Mouse (Mus musculus) activated CD4-positive, CD25-positive, alpha-beta regulatory T cell, adult 4 months (primary cell): ENCODE data around the gene Lyz1. TPM values are rescaled to one million over a fixed set of nuclear protein-coding genes. Genes with fewer than 3 reads are reported as not detected.
"Not testable (repeated sequence)": the region's sequence is repeated elsewhere in the genome, so short reads cannot be mapped to it uniquely, and the experiment has no call there.

Experiments
- ATAC-seq: one replicate; pipeline ENCODE4 v1.8.0; 2017
- polyA plus RNA-seq, 2 experiments: library from polyadenylated mRNA; unstranded; fragments of 100-300 nt; shearing (Covaris generic); gene quantifications; one replicate each; pipeline ENCODE4 v1.2.1; 2017

Gene Lyz1
- 1 to 10 TPM in 1 of 2 experiments, under 1 TPM in 1; 0.46 to 1.8 TPM for polyA plus RNA-seq

DNA sequence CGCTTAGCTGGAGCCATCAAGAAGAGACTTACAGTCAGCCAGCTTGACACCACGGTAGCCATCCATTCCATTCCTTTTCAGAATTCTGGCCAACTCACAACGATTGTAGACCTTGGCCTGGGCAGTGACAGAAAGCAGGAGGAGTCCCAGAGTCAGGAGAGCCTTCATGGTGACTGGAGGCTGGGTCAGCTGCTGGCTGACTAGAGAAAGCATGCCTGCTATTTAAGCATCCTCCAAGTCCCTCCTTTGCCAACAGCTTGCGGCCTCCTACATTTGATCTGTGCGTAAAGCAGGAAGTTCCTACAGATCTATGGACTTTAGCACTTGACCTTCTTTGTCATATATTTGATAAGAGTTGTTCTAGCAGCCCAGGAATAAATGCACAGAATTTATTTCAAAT, at the start of gene Lyz1:
Gene Lyz1 (minus strand): TSS at position 198 of the 400 bp plus-strand sequence.
- ATAC-seq, result no peak

DNA sequence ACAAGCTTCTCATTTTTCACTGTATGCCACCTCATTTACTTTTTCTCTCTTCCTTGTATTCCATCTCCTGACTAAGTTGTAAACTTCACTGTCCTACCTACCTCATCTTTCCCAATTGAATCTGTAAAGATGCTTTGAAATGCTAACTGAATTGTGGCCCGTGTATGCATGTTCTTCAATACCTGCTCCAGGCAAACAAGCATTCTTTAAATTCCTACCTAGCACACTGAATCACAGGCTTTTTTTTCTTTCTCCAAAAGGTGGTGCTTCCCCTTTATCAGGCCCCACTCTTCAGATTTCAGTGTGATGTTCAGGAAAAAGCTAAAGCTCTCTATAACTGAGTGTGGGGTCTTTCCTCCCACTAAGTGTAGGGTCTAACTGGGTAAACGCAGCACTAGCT, 49.7 kb upstream of the Lyz1 start:
- no peak for ATAC-seq

DNA sequence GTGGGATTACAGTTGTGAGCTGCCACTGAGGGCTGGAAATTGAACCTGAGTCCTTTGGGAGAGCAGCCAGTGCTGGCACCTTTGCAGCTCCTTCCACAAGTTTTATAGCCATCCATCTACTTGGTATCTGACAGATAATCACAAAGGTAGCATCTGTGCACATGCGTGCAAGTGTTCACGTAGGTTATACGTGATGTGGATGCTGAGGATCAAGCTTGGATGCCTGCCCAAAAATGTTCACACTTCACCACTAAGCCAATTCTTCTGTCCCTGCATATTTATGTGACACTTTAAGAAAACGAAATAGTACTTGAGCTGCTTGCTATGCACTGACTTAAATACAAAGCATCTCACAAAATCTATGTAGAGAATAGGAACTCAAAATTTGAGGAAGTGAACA, 48.4 kb upstream of the Lyz1 start:
- no peak for ATAC-seq

DNA sequence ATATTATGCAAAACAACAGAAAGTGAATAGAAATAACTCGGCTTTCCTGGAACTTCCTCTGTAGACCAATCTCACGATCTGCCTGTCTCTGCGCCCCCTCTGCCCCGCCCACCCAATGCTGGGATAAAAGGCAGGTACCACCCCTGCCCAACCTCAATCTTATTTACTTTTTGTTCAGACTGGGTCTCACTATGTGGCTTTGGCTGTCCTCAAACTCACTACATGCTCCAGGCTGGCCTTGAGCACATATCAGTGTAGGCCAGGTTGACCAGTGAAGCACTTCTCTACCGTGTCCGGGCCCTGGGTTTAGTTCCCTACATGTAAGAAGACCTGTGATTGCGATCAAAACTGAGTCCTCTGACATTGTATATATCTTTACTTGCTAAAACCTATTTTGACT, 46.6 kb upstream of the Lyz1 start:
- no peak for ATAC-seq

DNA sequence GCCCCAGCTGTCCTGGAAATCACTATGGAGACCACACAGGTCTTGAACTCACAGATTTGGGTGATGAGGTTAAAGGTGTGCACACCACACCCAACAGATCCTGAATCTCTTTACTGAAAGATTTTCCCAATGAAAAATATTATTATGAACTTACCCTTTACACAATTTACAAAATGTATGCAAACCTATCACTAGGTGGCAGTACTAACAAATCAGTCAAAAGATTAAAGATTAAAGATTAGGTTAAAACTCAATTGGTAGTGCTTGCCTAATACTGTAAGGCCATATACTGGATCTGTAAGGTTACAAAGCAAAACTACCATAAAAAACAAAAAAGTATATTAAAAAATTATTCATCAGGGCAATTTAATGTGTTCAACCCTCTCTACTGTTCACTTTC, 45.3 kb upstream of the Lyz1 start:
- no peak for ATAC-seq

DNA sequence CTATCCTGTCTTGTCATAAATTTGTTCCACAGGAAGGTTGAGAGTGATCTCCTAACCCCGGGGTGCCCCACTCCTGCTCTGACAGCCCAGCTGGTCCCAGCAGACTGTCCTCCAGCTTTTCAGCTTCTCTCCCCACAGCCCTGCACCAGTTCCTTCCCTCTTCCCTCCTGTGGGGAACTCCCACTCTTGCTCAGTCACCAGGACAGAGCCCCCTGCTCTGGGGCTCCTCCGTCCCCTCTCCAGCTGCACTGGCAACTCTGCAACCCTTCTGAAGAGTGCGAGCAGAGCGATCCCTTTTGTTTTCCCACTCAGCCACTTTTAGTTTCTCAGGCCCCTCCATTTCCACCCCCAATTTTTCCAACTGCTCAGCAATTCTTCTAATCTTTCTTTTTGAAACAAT, 43.0 kb upstream of the Lyz1 start:
- ATAC-seq, result no peak

DNA sequence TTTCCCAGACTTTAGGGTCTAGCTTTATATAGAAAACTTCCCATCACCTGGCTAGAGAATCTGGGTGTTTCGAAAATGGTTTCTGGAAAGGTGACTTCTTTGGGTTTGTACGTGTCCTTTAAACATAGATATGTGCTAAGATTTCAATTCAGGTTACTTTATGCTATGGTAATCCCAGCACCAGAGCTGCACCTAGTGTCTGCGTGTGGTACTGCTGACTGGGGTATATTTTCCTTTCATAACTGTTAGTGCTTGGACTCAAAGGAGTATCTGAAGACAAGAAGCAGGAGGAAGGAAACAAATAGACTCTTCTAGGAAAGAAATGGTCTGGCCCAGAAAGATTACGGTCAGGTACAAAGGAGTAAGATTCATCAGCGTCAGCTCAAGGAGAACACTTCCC, 37.9 kb upstream of the Lyz1 start:
- no peak for ATAC-seq

DNA sequence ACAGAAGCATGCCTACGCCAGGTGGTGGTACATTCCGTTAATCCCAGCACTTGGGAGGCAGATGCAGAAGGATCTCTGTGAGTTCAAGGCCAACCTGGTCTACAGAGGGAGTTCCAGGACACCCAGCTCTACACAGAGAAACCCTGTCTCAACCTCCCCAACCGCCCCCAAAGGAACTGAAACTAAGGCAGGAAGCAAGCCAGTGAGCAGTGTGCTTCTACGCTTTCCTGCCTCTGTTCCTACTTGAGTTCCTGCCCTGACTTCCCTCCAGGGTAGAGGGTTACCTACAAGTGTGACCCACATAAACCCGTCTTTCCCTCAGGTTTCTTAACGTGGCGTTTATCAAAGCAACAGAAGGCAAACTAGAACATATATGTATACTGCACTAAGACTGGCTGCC, 31.1 kb upstream of the Lyz1 start:
- no peak for ATAC-seq

DNA sequence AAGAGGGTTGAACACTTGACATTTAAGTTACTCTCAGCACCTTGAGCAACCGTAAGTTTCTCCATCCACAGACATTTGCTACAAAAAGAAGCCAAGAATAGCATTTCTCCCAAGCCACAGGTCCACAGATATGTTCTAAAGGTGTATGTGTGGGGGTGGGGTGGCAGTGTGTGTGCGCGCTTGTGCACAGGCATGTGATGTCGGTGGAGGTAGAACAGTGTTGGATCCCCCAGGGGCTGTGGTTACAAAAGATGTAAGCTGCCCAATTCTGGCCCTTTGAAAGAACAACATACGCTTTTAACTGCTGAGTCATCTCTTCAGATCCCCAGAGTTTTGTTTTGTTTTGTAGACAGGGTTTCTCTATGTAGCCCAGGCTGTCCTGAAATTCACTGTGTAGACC, 30.0 kb upstream of the Lyz1 start:
- ATAC-seq, result no peak

DNA sequence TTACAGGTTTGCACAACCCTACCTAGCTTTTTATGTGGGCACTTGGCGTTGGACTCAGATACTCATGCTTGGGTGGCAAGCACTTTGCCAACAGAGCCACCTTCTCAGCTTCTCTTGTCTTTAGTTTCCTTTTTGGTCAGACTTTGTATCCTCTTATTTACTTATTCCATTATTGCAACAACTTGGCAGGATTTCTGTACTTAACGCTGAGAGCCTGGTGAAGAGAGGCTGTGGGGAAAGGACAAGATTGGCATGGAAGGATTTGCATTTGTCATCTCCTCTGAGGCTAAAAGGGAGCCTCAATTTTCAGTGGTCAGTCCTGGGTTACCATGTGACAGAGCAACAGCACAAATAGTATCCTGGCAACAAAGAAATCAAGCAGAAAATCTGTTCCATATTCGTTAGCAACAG, 27.9 kb upstream of the Lyz1 start:
- no peak for ATAC-seq

DNA sequence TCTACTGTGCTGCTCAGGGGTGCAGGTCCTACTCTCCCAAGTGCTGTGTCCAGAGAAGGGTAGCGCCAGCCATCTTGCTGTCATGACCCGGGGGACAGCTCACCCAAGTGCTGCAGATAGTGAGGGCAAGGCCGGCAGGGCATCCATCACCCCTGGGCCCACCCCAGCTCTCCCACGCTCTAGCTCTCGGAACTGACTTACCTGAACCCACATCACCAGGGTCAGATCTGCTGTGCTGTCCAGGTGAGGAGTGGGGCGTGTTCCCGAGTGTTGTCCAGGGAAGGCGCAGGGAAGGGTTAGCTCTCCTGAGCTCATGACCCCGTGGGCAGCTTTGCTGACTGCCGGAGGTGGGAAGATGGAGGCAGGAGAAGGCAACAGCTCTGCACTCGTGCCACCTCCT, 23.7 kb upstream of the Lyz1 start:
- no peak for ATAC-seq

DNA sequence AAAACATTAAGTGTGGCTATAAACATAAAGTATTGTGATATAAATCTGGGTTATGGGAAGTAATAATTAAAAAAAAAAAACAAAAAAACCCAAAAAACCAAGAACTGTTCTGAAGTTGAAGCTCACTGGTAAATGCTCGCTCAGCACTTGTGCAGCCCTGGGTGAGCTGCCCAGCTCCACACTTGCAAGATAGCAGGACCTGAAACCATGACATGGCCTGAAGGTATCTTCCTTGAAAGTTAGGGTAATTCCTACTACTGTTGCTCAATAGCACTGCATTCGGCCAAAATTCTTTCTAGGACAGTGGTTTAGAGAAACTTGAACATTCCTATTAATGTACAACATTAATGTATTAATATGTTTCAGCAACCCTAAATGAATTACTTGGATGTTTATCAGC, 20.5 kb upstream of the Lyz1 start:
- ATAC-seq, result no peak

DNA sequence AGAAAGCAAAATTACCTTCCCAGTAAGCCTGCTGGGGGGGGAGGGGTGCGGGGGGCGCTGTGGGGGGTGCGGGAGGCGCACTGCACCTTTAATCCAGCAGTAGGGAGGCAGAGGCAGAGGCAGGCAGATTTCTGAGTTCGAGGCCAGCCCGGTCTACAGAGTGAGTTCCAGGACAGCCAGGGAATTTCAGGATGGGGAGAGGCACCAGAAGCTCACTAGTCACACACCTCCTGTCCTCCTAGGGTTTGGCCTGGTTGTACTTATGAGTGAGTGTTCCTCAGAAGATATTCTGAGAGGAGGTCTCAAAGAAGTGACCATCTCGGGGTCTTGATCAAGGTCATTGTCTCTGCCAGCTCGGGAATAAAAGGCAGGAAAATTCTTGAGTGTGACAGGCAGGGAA, 19.5 kb upstream of the Lyz1 start:
- no peak for ATAC-seq

DNA sequence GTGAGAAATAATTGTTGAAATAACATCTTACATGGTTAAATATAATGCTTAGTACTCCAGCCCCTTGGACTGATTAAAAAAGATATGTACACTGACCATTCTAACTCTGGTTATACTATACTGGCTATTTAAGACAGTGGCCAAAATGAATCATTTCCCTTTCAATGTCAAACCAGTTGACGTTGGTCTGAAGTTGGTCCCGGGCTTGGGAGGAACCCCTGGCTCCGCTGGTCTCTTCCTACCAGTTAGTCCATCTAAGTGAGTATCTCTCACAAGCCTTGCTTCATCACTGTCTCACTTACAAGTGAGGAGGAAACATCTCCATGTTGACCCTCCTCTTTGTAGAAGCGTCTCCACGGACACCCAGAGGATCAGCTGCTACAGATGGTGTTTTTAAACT, 11.7 kb upstream of the Lyz1 start:
- ATAC-seq, result no peak

DNA sequence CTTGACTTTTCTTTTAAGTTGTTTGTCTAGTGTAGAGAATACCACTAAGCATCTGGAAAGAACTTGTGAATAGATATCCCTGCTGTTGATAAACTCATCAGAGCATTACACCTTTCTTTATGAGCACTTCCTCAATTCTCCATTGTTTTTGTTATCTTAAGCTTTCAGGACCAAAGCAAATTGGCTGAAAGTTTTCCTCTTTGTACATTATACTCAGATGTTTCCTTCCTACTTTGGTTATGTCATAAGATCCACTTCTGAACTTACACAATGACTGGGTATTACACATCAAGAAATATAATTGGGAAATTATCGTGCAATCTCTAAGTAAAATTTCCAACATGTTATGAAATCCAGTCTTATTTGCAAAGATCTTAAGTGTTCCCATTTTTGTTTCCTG, 9.0 kb upstream of the Lyz1 start:
- no peak for ATAC-seq

DNA sequence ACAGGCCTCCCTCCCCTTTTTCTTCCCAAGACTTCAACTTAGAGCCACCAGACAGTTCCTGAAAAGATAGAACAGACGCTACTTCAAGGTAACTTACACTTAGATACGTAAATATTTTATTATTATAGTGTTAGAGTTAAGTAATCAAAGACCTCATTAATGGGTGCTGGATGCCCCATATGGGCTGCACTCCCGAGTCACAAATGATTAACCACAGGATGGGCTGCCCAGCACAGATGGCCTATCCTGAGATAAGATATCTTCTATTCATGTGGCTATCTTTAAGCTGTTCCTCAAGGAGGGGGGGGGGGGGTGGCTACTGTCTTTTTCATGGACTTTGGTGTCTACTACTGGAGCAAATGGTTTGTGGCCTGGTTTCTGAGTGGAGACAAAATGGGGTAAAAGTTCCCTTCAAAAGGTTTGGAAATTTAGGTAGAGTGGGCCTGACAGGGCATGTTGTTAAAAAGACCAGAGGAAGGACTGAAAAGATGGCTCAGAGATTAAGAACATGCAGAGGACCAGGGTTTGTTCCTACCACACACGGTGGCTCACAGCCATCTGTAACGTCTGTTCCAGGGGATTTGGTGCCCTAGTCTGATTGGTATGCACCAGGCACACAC, 7.3 kb upstream of the Lyz1 start:
- no peak for ATAC-seq

DNA sequence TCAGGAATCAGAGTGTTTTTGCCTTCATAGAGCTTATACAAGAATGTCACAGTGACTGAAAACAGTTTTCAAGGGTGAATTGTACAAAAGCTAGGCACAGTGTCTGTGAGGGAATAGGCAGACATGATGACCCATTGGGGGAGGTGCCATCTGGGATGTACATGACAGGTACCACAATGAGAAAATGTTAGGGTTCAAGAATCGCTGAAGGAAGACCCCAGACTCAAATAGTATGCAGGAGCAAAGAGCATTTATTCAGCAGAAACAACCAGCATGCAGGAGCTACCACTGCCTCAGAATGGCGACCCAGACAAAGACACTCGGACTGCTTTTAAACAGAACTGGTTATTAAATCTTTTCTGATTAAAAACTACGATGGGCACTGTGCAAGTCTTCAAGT, 6.4 kb upstream of the Lyz1 start:
- ATAC-seq, result no peak

DNA sequence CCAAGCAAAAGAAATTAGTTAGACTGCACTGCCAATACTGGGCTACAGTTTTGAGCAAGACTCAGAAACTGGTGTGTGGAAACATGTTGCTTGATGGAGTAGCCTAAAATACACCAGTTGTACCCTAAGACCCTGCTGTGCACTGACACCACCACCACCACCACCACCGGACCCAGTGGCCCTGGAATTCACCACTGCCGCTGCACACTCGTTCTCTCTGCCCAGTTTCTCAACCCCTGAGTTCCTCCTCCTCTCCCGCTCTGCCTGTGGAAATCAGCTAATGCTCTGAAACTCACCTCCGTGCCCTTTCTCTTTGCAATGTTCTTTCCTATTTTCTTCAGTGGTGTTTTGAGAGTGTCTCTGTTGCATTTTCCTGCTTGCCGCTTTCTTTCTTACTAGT, 5.7 kb upstream of the Lyz1 start:
- no peak for ATAC-seq

DNA sequence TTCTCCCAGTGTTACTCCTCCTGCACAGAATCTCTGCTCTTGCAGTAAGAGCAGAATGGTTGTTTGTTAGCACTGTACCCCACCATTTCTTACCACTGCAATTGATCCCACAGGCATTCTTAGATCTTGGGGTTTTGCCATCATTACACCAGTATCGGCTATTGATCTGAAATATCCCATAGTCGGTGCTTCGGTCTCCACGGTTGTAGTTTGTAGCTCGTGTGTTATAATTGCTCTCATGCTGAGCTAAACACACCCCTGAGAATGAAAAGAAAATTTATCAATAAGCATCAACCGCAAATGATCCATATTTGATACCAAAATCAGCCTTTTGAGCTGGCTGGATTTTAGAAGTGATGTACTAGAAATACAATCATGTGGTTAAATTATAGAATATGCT, 1.7 kb downstream of the Lyz1 start:
- ATAC-seq, result not testable (repeated sequence)

DNA sequence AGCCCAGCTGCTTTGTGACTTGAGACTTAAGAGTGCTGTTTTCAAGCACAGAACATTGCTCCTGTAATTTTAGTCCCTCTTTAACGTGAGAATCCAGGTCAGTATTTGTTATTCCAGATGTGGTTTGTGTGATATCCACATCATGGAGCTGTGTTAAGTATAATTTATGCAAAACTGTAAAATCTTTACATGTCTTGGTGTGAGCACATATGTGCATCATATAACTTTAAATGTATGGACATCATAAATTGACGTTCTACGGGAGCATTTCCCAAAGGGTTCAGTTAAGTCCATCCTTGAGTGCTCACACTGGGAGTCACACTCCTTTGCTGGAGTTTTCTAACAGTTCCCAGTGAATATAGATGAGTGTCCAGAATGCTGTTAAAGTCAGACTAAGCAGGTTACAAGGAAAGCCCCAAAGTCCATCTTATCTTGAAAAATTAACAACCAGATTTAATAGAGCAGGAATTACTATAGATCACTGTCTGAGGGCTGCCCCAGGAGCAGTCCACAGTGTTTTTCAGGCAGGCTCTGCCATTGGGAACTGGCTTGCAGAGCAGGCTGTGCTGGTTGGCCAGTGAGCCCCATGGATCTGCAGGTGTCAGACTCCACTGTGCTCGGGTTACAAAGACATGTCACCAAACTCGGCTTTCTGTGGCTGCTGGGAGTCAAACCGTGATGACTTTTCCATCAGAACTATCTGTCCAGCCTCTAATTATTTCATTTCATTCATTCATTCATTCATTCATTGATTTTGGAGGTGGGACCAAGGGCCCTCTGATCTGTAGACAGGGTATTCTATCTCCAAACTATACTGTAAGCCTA, 2.4 kb downstream of the Lyz1 start:
- ATAC-seq, result no peak

DNA sequence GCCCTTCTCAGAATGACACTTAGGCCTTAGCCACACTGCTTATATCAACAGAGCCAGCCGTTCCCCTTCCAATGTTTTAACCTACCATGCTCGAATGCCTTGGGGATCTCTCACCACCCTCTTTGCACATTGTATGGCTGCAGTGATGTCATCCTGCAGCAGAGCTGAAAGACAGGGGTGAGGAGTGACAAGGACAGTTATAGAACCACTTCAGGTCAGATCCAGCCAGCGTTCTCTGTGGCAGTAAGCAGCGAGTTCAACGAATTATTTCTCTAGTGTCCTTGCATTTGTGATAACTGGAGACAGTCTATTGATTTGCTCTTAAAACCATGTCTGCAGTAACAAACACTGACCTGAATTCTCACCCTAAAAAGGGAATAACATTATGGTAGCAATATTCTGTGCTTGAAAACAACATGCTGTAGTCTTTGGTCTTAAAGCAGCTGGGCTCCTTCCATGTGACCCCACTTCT, 3.6 kb downstream of the Lyz1 start:
- ATAC-seq, result not testable (repeated sequence)

DNA sequence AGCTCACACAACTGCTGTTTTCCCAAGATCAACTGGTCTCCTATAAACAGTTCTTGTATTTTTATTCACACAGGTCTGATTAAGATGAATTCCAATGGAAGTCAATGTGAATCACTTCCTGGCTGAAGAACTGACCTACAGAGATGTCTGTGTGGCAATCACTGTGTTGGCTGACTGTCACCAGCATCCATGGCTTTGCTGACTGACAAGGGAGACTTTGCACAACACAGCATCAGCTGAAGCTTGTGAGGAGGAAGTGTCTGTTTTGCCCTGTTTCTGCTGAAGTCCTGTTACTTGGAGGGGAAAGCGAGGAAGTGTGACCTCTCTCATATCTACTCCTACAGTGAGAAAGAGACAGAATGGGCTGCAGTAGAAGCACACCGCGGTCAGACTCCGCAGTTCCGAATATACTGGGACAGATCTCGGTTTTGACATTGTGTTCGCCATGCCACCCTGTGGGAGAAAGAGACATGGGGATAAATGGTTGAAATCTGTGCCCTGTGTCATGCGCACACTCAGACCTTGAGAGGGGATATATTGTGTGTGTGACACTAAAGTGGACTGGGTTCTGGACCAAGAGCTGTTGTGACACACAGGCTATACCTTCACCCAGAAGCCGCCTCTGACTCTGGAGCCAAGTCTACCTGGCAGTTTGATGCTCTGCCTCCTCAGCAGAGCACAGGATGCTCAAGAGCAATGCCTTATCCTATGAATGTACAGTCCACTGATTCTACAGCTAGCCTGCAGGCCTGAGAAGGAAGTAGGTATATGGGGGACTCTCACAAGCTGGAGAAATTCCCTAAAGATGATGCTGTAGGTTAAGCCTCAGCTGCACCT, 4.3 kb downstream of the Lyz1 start:
- ATAC-seq, result no peak

DNA sequence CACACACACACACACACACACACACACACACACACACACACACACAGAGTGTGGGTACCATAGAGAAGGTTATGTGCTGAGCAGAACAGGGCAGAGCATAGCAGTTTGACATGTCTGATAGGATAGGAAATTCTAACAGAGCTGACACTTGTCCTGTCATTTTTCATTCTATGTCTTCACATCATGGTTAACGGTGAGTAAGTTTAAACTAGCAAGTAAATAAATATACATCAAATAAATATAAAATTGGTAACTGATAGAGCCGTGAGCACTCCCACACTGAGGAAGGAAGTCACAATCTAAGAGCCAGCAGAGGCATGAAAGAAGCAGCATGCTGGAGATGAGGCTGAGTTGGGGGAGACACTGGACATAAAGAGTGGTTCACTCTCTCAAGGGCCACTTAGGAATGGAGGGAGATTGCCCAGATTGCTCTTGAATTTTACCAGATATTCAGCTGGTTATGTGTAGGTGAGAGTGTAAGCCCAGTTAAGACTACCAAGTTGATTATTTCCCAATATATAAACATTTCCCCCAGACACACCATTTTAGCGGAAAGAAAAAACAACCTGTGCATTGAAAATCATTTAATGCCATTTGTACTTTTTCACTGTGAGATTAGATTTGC, 5.3 kb downstream of the Lyz1 start:
- ATAC-seq, result no peak
